Mouse (Mus musculus): ENCODE measurements around the gene Bcl7a. TPM values are rescaled to one million over a fixed set of nuclear protein-coding genes. Genes with fewer than 3 reads are reported as not detected.

Gene Bcl7a
- polyA plus RNA-seq, 2 experiments = 20.1 to 28.3 TPM

- Histone ChIP-seq H3K4me1 (ENCODE audit: control insufficient read depth, insufficient read depth, low read length) (no peaks in the 10 kb centered on the region), H3K27ac (replicated peaks; ENCODE audit: low read depth, low read length) (no peak overlapping the region), H3K4me2 (replicated peaks; ENCODE audit: low read depth, low read length, severe bottlenecking) (no peak overlapping the region), H3K9me3 (ENCODE audit: control insufficient read depth, low read length) (no peaks in the 10 kb centered on the region), H3K27me3 (ENCODE audit: control insufficient read depth, insufficient read depth, low read length) (no peaks in the 10 kb centered on the region), H3K4me3 (replicated peaks; ENCODE audit: low read length) (no peak overlapping the region), H3K36me3 (ENCODE audit: control insufficient read depth, insufficient read depth, low read length) (no peaks in the 10 kb centered on the region), H3K9ac (ENCODE audit: low read depth, low read length, severe bottlenecking) (no peak overlapping the region)
- TF ChIP-seq POLR2A (IDR thresholded peaks at IDR 0.05; ENCODE audit: borderline replicate concordance, extremely low read depth, insufficient read depth, insufficient read length) = no peak
- no peak for DNase-seq (ENCODE audit: low spot score)
- WGBS = 40% methylated on average over 2 of the region's 2 CpGs
- no peak for ATAC-seq (ENCODE audit: low FRiP score, low read depth)
These were observed 63.3 kb downstream of the Bcl7a start for GRCm38 (mm10) chr5:123406952-123407351.

GRCm38 (mm10) chr5:123408176-123408575, 64.5 kb downstream of the Bcl7a start:
- H3K9ac ChIP-seq (ENCODE audit: low read depth, low read length, severe bottlenecking) = no peak overlapping the region
- no peak for DNase-seq (ENCODE audit: low spot score)
- H3K27ac ChIP-seq (replicated peaks; ENCODE audit: low read depth, low read length) = no peak overlapping the region
- no peak overlapping the region for H3K4me3 ChIP-seq (replicated peaks; ENCODE audit: low read length)
- H3K4me1 ChIP-seq (ENCODE audit: control insufficient read depth, insufficient read depth, low read length) = no peaks in the 10 kb centered on the region
- TF ChIP-seq POLR2A (IDR thresholded peaks at IDR 0.05; ENCODE audit: borderline replicate concordance, extremely low read depth, insufficient read depth, insufficient read length) = no peak
- no peak overlapping the region for H3K4me2 ChIP-seq (replicated peaks; ENCODE audit: low read depth, low read length, severe bottlenecking)
- no peaks in the 10 kb centered on the region for H3K27me3 ChIP-seq (ENCODE audit: control insufficient read depth, insufficient read depth, low read length)
- ATAC-seq (ENCODE audit: low FRiP score, low read depth) = no peak
- H3K36me3 ChIP-seq (ENCODE audit: control insufficient read depth, insufficient read depth, low read length) = no peaks in the 10 kb centered on the region
- no peaks in the 10 kb centered on the region for H3K9me3 ChIP-seq (ENCODE audit: control insufficient read depth, low read length)
- 83% methylated on average over 3 of the region's 3 CpGs for WGBS

- Histone ChIP-seq H3K36me3 (ENCODE audit: control insufficient read depth, insufficient read depth, low read length) (no peaks in the 10 kb centered on the region), H3K9ac (ENCODE audit: low read depth, low read length, severe bottlenecking) (no peak overlapping the region), H3K4me2 (replicated peaks; ENCODE audit: low read depth, low read length, severe bottlenecking) (no peak overlapping the region), H3K4me3 (replicated peaks; ENCODE audit: low read length) (no peak overlapping the region), H3K4me1 (ENCODE audit: control insufficient read depth, insufficient read depth, low read length) (peaks cover 5% of the 10 kb centered on the region; the same call in 1 of the 2 replicates), H3K27me3 (ENCODE audit: control insufficient read depth, insufficient read depth, low read length) (no peaks in the 10 kb centered on the region), H3K9me3 (ENCODE audit: control insufficient read depth, low read length) (no peaks in the 10 kb centered on the region), H3K27ac (replicated peaks; ENCODE audit: low read depth, low read length) (no peak overlapping the region)
- no peak for TF ChIP-seq POLR2A (IDR thresholded peaks at IDR 0.05; ENCODE audit: borderline replicate concordance, extremely low read depth, insufficient read depth, insufficient read length)
- DNase-seq (ENCODE audit: low spot score) (no peak), ATAC-seq (ENCODE audit: low FRiP score, low read depth) (no peak)
- 56% methylated on average over 4 of the region's 4 CpGs for WGBS
These were observed 68.6 kb downstream of the Bcl7a start for GRCm38 (mm10) chr5:123412193-123412592.

GRCm38 (mm10) chr5:123413866-123414363, 70.3 kb downstream of the Bcl7a start:
- Histone ChIP-seq H3K27ac (replicated peaks; ENCODE audit: low read depth, low read length) (no peak overlapping the region), H3K9me3 (ENCODE audit: control insufficient read depth, low read length) (no peaks in the 10 kb centered on the region), H3K4me1 (ENCODE audit: control insufficient read depth, insufficient read depth, low read length) (peaks cover 5% of the 10 kb centered on the region; the same call in 1 of the 2 replicates), H3K4me2 (replicated peaks; ENCODE audit: low read depth, low read length, severe bottlenecking) (no peak overlapping the region), H3K4me3 (replicated peaks; ENCODE audit: low read length) (no peak overlapping the region), H3K9ac (ENCODE audit: low read depth, low read length, severe bottlenecking) (no peak overlapping the region), H3K27me3 (ENCODE audit: control insufficient read depth, insufficient read depth, low read length) (no peaks in the 10 kb centered on the region), H3K36me3 (ENCODE audit: control insufficient read depth, insufficient read depth, low read length) (no peaks in the 10 kb centered on the region)
- no peak for ATAC-seq (ENCODE audit: low FRiP score, low read depth)
- no peak for TF ChIP-seq POLR2A (IDR thresholded peaks at IDR 0.05; ENCODE audit: borderline replicate concordance, extremely low read depth, insufficient read depth, insufficient read length)
- 82% methylated on average over 2 of the region's 2 CpGs for WGBS
- no peak for DNase-seq (ENCODE audit: low spot score)

- peaks cover 11% of the 10 kb centered on the region; the same call in 1 of the 2 replicates for H3K4me1 ChIP-seq (ENCODE audit: control insufficient read depth, insufficient read depth, low read length)
- no peak for TF ChIP-seq POLR2A (IDR thresholded peaks at IDR 0.05; ENCODE audit: borderline replicate concordance, extremely low read depth, insufficient read depth, insufficient read length)
- H3K4me3 ChIP-seq (replicated peaks; ENCODE audit: low read length) = no peak overlapping the region
- H3K27me3 ChIP-seq (ENCODE audit: control insufficient read depth, insufficient read depth, low read length) = no peaks in the 10 kb centered on the region
- 93% methylated on average over 3 of the region's 3 CpGs for WGBS
- H3K9me3 ChIP-seq (ENCODE audit: control insufficient read depth, low read length) = no peaks in the 10 kb centered on the region
- DNase-seq (ENCODE audit: low spot score) (no peak), ATAC-seq (ENCODE audit: low FRiP score, low read depth) (no peak)
- no peaks in the 10 kb centered on the region for H3K36me3 ChIP-seq (ENCODE audit: control insufficient read depth, insufficient read depth, low read length)
- no peak overlapping the region for H3K27ac ChIP-seq (replicated peaks; ENCODE audit: low read depth, low read length)
- H3K9ac ChIP-seq (ENCODE audit: low read depth, low read length, severe bottlenecking) = no peak overlapping the region
- no peak overlapping the region for H3K4me2 ChIP-seq (replicated peaks; ENCODE audit: low read depth, low read length, severe bottlenecking)
These were observed 72.5 kb downstream of the Bcl7a start for GRCm38 (mm10) chr5:123416149-123416548.

All from limb, embryonic 14.5 days (tissue).